Mouse (Mus musculus): ENCODE results near the gene Trip13. TPM values are rescaled to one million over a fixed set of nuclear protein-coding genes. Genes with fewer than 3 reads are reported as not detected.

Trip13 gene
- polyA plus RNA-seq, 1 experiment from 2014 or later = 12.1 TPM

DNA sequence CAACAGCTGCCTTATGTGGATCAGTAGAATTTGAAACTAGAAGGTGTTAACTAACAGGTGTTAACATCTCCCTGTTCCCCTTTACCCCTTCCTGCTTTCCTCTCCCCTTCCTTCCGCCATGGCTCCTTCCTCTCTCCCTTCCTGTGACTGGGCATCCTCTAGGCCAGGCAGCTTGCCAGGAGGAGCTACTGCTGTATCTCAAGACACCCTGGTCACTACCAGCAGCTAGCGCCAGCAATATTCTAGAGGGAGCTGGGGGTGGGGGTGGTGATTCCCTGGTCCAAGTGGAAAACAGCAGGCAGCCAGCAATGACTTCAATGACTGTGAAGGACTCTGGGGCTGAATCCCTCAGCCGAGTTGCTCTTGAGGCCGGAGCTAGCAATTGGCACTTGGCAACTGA is 51.9 kb downstream of the Trip13 start:
- no peak overlapping the region for H3K4me3 ChIP-seq
- no peaks in the 10 kb centered on the region for H3K4me1 ChIP-seq (replicated peaks)
- H3K4me2 ChIP-seq = no peak overlapping the region
- H3K9ac ChIP-seq = no peak overlapping the region
- no peaks in the 10 kb centered on the region for H3K36me3 ChIP-seq
- H3K27me3 ChIP-seq = no peaks in the 10 kb centered on the region
- no peak for ATAC-seq (ENCODE audit: low read depth)
- no peaks in the 10 kb centered on the region for H3K9me3 ChIP-seq
- no peak overlapping the region for H3K27ac ChIP-seq (replicated peaks)
- WGBS = 82% methylated on average over 4 of the region's 4 CpGs

DNA sequence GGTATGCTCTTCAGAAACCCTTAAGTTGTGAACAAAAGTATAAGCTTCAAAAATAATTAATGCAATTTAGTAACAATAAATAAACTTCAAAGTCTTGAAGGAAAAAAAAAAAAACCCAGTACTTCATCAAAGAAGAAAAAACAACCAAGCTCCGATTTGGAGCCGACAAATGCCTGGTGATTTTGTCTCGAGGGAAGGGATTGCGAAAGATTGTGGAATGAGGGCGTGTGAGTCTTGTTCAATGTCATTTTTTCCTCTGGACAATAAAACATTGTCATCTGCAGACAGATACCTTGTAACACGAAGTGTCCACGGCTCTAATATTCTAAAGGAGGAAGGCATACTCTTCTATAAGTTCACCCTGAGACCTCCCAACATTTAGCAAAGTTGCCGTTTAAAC is 56.2 kb downstream of the Trip13 start:
- Histone ChIP-seq H3K36me3 (no peaks in the 10 kb centered on the region), H3K27me3 (no peaks in the 10 kb centered on the region), H3K9ac (no peak overlapping the region), H3K4me2 (no peak overlapping the region), H3K9me3 (no peaks in the 10 kb centered on the region), H3K4me1 (replicated peaks) (no peaks in the 10 kb centered on the region), H3K27ac (replicated peaks) (no peak overlapping the region), H3K4me3 (no peak overlapping the region)
- ATAC-seq (ENCODE audit: low read depth) = no peak
- 83% methylated on average over 8 of the region's 8 CpGs for WGBS

DNA sequence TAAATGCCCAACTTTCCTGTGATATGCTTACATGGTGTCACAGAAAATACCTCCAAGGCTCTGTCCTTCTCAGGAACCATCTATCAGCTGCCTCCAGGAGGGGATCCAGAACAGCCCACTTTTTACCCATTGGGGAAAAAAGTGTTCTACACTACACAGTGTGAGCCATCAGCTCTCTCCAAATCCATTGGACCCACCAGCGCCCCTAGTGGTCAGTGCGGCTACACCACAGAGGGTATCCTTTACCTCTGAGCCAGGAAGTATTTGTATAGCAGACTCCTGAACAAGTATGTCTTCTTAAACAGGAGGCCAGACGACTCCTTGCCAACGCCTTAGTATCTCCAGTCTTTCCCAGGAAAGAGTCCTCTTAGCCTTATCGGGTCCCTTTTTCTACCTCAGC is 57.8 kb downstream of the Trip13 start:
- Histone ChIP-seq H3K4me3 (no peak overlapping the region), H3K36me3 (no peaks in the 10 kb centered on the region), H3K9me3 (no peaks in the 10 kb centered on the region), H3K4me2 (no peak overlapping the region), H3K27ac (replicated peaks) (no peak overlapping the region), H3K9ac (no peak overlapping the region), H3K27me3 (no peaks in the 10 kb centered on the region), H3K4me1 (replicated peaks) (no peaks in the 10 kb centered on the region)
- ATAC-seq (ENCODE audit: low read depth) = no peak
- 89% methylated on average over 5 of the region's 5 CpGs for WGBS

DNA sequence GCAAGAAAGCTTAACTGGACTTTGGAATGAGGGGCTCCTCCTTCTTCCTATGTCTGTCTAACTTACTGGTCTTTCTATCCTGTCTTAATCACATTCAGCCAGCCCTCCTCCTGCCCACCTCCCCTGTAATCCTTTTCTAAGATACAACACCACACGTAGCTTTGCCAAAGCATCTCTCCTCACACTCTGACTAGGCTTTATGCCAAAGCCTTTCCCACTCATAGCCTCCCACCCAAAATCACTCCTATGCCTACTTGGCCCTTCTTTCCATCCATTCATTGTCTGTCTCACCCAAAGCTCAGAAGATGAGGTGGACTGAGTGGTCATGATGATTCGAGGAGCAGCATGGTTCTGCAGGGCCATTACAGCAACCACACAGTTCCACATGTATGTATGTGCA is 65.4 kb downstream of the Trip13 start:
- H3K4me1 ChIP-seq (replicated peaks) = no peaks in the 10 kb centered on the region; the same call in 1 of the 2 replicates

More for the DNA sequence above, 65.4 kb downstream of the Trip13 start:
- Histone ChIP-seq H3K27me3 (no peaks in the 10 kb centered on the region), H3K36me3 (no peaks in the 10 kb centered on the region), H3K9me3 (no peaks in the 10 kb centered on the region), H3K4me2 (no peak overlapping the region), H3K27ac (replicated peaks) (no peak overlapping the region), H3K9ac (no peak overlapping the region), H3K4me3 (no peak overlapping the region)
- no peak for ATAC-seq (ENCODE audit: low read depth)
- WGBS = 74% methylated on average over 2 of the region's 2 CpGs

Small RNAs within 50 kb of the gene (microRNA-seq; reads per million reads assigned to microRNA genes)
- gene Gm25197 = not detected

Other genes with a start within 250 kb of the Trip13 start
- gene Slc6a19, start 232.9 kb downstream of the Trip13 start, polyA plus RNA-seq (2015; fragmentation: Nextera tagmentation; extraction: Ambion mirVana) = 0.56 and 0.72 TPM in 2 replicates
- gene Slc12a7, start 204.7 kb downstream of the Trip13 start, polyA plus RNA-seq (2015; fragmentation: Nextera tagmentation; extraction: Ambion mirVana) = 13.4 and 13.6 TPM in 2 replicates
- 8.7 and 9.8 TPM in 2 replicates for gene Nkd2, start 90.2 kb downstream of the Trip13 start, polyA plus RNA-seq (2015; fragmentation: Nextera tagmentation; extraction: Ambion mirVana)
- 91.4 and 94.2 TPM in 2 replicates for gene Brd9, start within 50 bp of the Trip13 start, polyA plus RNA-seq (2015; fragmentation: Nextera tagmentation; extraction: Ambion mirVana)
- not detected in 2 replicates for gene Zdhhc11, start 26.1 kb upstream of the Trip13 start, polyA plus RNA-seq (2015; fragmentation: Nextera tagmentation; extraction: Ambion mirVana)
- gene Tppp, start 71.6 kb upstream of the Trip13 start, polyA plus RNA-seq (2015; fragmentation: Nextera tagmentation; extraction: Ambion mirVana) = 6.5 and 6.7 TPM in 2 replicates
- gene Cep72, start 124.5 kb upstream of the Trip13 start, polyA plus RNA-seq (2015; fragmentation: Nextera tagmentation; extraction: Ambion mirVana) = 7.3 and 7.8 TPM in 2 replicates
- gene Slc9a3, start 183.7 kb upstream of the Trip13 start, polyA plus RNA-seq (2015; fragmentation: Nextera tagmentation; extraction: Ambion mirVana) = 0.06 and 0.17 TPM in 2 replicates

Data from neural tube, embryonic 13.5 days (tissue).